In the genomic region with DNA sequence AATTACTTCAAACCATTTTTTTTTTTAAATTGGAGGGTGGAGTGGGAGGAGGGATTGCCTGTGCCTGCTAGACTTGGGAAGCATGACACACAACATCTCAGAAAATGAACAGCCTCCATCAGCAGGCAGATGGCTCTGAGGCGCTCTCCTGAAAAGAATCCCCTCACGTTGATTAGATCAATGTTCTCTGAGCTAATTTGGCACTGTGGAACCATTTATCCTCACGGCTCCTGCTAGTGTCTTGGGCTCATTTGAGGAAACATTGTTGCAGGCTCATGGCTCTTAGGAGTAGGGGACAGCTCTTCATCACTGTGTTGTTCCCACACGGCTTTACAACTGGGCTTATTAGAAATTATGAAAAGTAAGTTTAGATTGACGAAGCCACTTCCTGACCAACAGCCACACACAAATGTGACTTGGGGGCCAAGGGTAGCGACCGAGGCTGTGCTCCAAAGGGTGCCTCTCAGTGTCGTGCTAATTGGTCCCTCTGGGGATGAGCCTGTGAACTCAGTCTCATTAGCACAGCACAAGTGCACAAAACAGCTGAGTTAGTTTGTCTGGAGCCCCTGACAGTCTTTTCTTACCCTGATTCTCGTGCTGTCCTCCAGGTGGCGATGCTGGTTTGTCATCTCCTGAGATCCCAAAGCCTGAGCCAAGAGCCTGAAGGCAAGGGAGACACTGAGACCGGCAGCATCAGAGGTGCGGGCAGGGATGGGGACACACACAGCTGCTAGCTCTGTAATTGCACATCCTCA, we compare ENCODE assay signal across 8 mouse cellular contexts.
DNase-seq lines count a peak whose midpoint lies in the region; ATAC-seq and TF ChIP-seq lines count a peak whose summit lies in the region.

No protein-coding gene starts in this region.

- no peaks in the 10 kb centered on the region for H3K36me3 ChIP-seq in ES-E14 (ENCODE audit: control insufficient read depth, insufficient read depth, low read length, poor library complexity, severe bottlenecking)
- H3K36me3 ChIP-seq in forebrain, embryonic 14.5 days (ENCODE audit: control insufficient read depth, insufficient read depth, low read length) = no peaks in the 10 kb centered on the region

- no peaks in the 10 kb centered on the region for H3K27me3 ChIP-seq in forebrain, embryonic 14.5 days (replicated peaks; ENCODE audit: control insufficient read depth, insufficient read depth, low read length)

- H3K4me1 ChIP-seq in ES-E14 (ENCODE audit: control insufficient read depth in 2 of 2, insufficient read depth in 2 of 2, low read length in 2 of 2, poor library complexity in 1 of 2) = peaks cover 3 to 4% of the 10 kb centered on the region in 2 experiments; a peak in 3 of 4 replicates
- H3K4me1 ChIP-seq in forebrain, embryonic 14.5 days (ENCODE audit: control insufficient read depth, insufficient read depth, low read length) = 0 out of 2 replicates have a peak, but pooled peaks cover 2% of the 10 kb centered on the region
- no peaks in the 10 kb centered on the region for H3K4me1 ChIP-seq in lung, adult 2 months (ENCODE audit: control insufficient read depth, insufficient read depth, low read length)

- no peak overlapping the region for H3K9ac ChIP-seq in ES-E14 (ENCODE audit: insufficient read depth, low read depth, low read length, poor library complexity, severe bottlenecking)
- H3K9ac ChIP-seq in forebrain, embryonic 14.5 days (ENCODE audit: low read length) = no peak overlapping the region

- H3K27ac ChIP-seq in ES-E14 (ENCODE audit: insufficient read depth, low read depth, low read length, poor library complexity, severe bottlenecking) = no peak overlapping the region
- H3K27ac ChIP-seq in forebrain, embryonic 14.5 days (ENCODE audit: low read depth, low read length) = no peak overlapping the region
- no peak overlapping the region for H3K27ac ChIP-seq in layer of hippocampus, adult 2 months

- peak; percentile 33; the same call in 1 of the 2 replicates for ATAC-seq in cerebellum, adult (ENCODE audit: insufficient number of reproducible peaks, low FRiP score, low TSS enrichment)
- peak; percentile 84 for ATAC-seq in forebrain, embryonic 14.5 days
- ATAC-seq in neutrophil, adult 5-6 weeks (ENCODE audit: extremely low read depth, insufficient number of reproducible peaks, low FRiP score, poor library complexity, severe bottlenecking) = peak; percentile 88

- peak; percentile 69 for DNase-seq in ES-E14 (ENCODE audit: low read depth, low spot score)
- peak; percentile 92 for DNase-seq in forebrain, embryonic 14.5 days (ENCODE audit: low spot score)
- DNase-seq in heart, postnatal 4 days = peak; percentile 84
- peak; percentile 80 to 84 for DNase-seq in layer of hippocampus, adult 2 months (ENCODE audit: low spot score in 2 of 2)
- DNase-seq in lung, adult 2 months = peak; percentile 60
- peak; percentile 14 to 21 for DNase-seq in thymus, adult 18-20 months

- no peak for TF ChIP-seq POLR2A in lung, adult 2 months (IDR thresholded peaks at IDR 0.05; ENCODE audit: borderline replicate concordance, extremely low read depth, low read depth, low read length)

- WGBS in forebrain, embryonic 14.5 days = 9% methylated on average over 12 of the region's 12 CpGs
- WGBS in lung, adult 2 months = 30% methylated on average over 12 of the region's 12 CpGs

- H3K4me3 ChIP-seq in ES-E14 (ENCODE audit: insufficient read depth in 1 of 2, low read depth in 1 of 2, low read length in 2 of 2, poor library complexity in 1 of 2, severe bottlenecking in 1 of 2) = no peak overlapping the region
- no peak overlapping the region for H3K4me3 ChIP-seq in forebrain, embryonic 14.5 days (ENCODE audit: low read depth, low read length)
- no peak overlapping the region for H3K4me3 ChIP-seq in layer of hippocampus, adult 2 months
- no peak overlapping the region for H3K4me3 ChIP-seq in lung, adult 2 months (replicated peaks; ENCODE audit: extremely low read depth, low read depth, low read length)

- no peaks in the 10 kb centered on the region for H3K9me3 ChIP-seq in ES-E14 (ENCODE audit: control insufficient read depth, insufficient read depth, low read depth, low read length)
- H3K9me3 ChIP-seq in forebrain, embryonic 14.5 days (replicated peaks; ENCODE audit: control insufficient read depth, low read length) = no peaks in the 10 kb centered on the region

- no peak overlapping the region for H3K4me2 ChIP-seq in forebrain, embryonic 14.5 days (ENCODE audit: low read length)

- peak; percentile 91 for TF ChIP-seq CTCF in layer of hippocampus, adult 2 months (conservative IDR thresholded peaks at IDR 0.05)
- TF ChIP-seq CTCF in lung, adult 2 months (IDR thresholded peaks at IDR 0.05; ENCODE audit: insufficient read depth, low read length) = peak; percentile 85

- in situ Hi-C loops in ES-E14 (cut with MboI; ENCODE audit: low sequenced_read_pairs in 2 of 2, unreplicated experiment in 2 of 2) = loop anchor here (5.0 to 25.0 kb wide), 3 partner anchors 103 to 409 kb away; no protein-coding TSS in a partner anchor

TF ChIP-seq in ES-E14, 5 proteins besides CTCF, POLR2A, EP300 and RAD21:
- TF ChIP-seq HCFC1 (IDR thresholded peaks at IDR 0.05; ENCODE audit: borderline replicate concordance, insufficient read depth, low read length) = no peak
- peak; percentile 81; the same call in 1 of the 2 replicates for TF ChIP-seq ZC3H11A (IDR thresholded peaks at IDR 0.05; ENCODE audit: borderline replicate concordance, low read depth, low read length)

Comparison
In these comparisons a context has a peak if more than half of its experiments do, and no peak if none do; other contexts are left out.
1. DNase-seq: peak in every context shown above with its lines; median percentile 92 in forebrain, embryonic 14.5 days; 84 in heart, postnatal 4 days; 82 in layer of hippocampus, adult 2 months; 69 in ES-E14; 60 in lung, adult 2 months; 18 in thymus, adult 18-20 months.
2. ATAC-seq: peak in every context shown above with its lines; median percentile 88 in neutrophil, adult 5-6 weeks; 84 in forebrain, embryonic 14.5 days; 33 in cerebellum, adult.